Mouse (Mus musculus): Measurements from ENCODE around the gene Vkorc1l1.

- TF ChIP-seq POLR2A (IDR thresholded peaks at IDR 0.05; ENCODE audit: insufficient read length, low read depth) = no peak
- no peak for TF ChIP-seq CEBPB (IDR thresholded peaks at IDR 0.05; ENCODE audit: insufficient read depth, poor library complexity, severe bottlenecking)
- no peak for TF ChIP-seq E2F4 (IDR thresholded peaks at IDR 0.05; ENCODE audit: insufficient read depth)
- no peak for TF ChIP-seq SRF (IDR thresholded peaks at IDR 0.05; ENCODE audit: control insufficient read depth, insufficient read length, low read depth)
- no peak for TF ChIP-seq MAX (IDR thresholded peaks at IDR 0.05; ENCODE audit: low read depth)
- no peak for TF ChIP-seq MYOG (IDR thresholded peaks at IDR 0.05; ENCODE audit: control insufficient read depth in 1 of 3, insufficient read depth in 1 of 3, insufficient read length in 2 of 3, low read depth in 2 of 3)
- TF ChIP-seq USF1 (IDR thresholded peaks at IDR 0.05; ENCODE audit: low read depth) = no peak
Observed at GRCm38 (mm10) chr5:130003229-130003628, 61.5 kb downstream of the Vkorc1l1 start.
